ENCODE assay signal across 9 mouse cellular contexts in genomic region chr7:28382981-28383396, GRCm38 (mm10). TPM values are rescaled to one million over a fixed set of nuclear protein-coding genes. Genes with fewer than 3 reads are reported as not detected.
DNase-seq lines count a peak whose midpoint lies in the region; ATAC-seq and TF ChIP-seq lines count a peak whose summit lies in the region.
"Had no signal": no experiment of that assay in that cellular context is flagged by ENCODE, and none has a peak within 500 bp of the region (broad histone marks: within the 10 kb centered on the region; RNA-seq: fewer than 3 reads in every experiment).

No protein-coding gene starts in this region.

- peaks cover 13% of the 10 kb centered on the region for H3K36me3 ChIP-seq in hindbrain, embryonic 12.5 days
- H3K36me3 ChIP-seq in hindbrain, embryonic 16.5 days (ENCODE audit: control insufficient read depth, insufficient read depth, low read length) = peaks cover 6% of the 10 kb centered on the region; the same call in 1 of the 2 replicates
- H3K36me3 ChIP-seq in kidney, embryonic 16.5 days (ENCODE audit: insufficient read depth, low read length) = peaks cover 11% of the 10 kb centered on the region; the same call in 1 of the 2 replicates
- H3K36me3 ChIP-seq in liver, postnatal 0 days (replicated peaks; ENCODE audit: insufficient read depth, low read length) = peaks cover 3% of the 10 kb centered on the region

- peak; percentile 55 for DNase-seq in adrenal gland, postnatal 25 days
- peak; percentile 66 for DNase-seq in heart, adult 8-10 months (ENCODE audit: low spot score)
- peak; percentile 85 for DNase-seq in liver, postnatal 0 days
- DNase-seq in spleen, adult 12 weeks (ENCODE audit: low spot score) = peak; percentile 69
- DNase-seq in cerebellum, adult 9-11 months = no peak

- TF ChIP-seq CTCF in liver, postnatal 0 days (IDR thresholded peaks at IDR 0.05; ENCODE audit: low read depth) = no peak

- 0 out of 2 replicates have a peak overlapping the region, but pooled peaks have one; percentile 80 for H3K27ac ChIP-seq in hindbrain, embryonic 12.5 days
- H3K27ac ChIP-seq in hindbrain, embryonic 16.5 days (ENCODE audit: low read depth, low read length) = no peak overlapping the region
- peak overlapping the region; percentile 100 for H3K27ac ChIP-seq in kidney, embryonic 16.5 days (ENCODE audit: low read length)
- H3K27ac ChIP-seq in liver, postnatal 0 days (ENCODE audit: low read depth) = peak overlapping the region; percentile 100
- H3K27ac ChIP-seq: neural tube, embryonic 12.5 days had no signal

- H3K27me3 ChIP-seq in hindbrain, embryonic 12.5 days = peaks cover 3% of the 10 kb centered on the region; the same call in 1 of the 2 replicates
- H3K27me3 ChIP-seq in hindbrain, embryonic 16.5 days (replicated peaks; ENCODE audit: control insufficient read depth, insufficient read depth, low read length) = no peaks in the 10 kb centered on the region
- H3K27me3 ChIP-seq in kidney, embryonic 16.5 days (ENCODE audit: insufficient read depth, low read length) = no peaks in the 10 kb centered on the region
- no peaks in the 10 kb centered on the region for H3K27me3 ChIP-seq in liver, postnatal 0 days (ENCODE audit: insufficient read depth, low read length)
- H3K27me3 ChIP-seq: neural tube, embryonic 12.5 days had no signal

- no peak overlapping the region for H3K4me3 ChIP-seq in hindbrain, embryonic 12.5 days
- no peak overlapping the region for H3K4me3 ChIP-seq in hindbrain, embryonic 16.5 days (ENCODE audit: low read length)
- no peak overlapping the region for H3K4me3 ChIP-seq in kidney, embryonic 16.5 days (ENCODE audit: low read length)
- peak overlapping the region; percentile 48 for H3K4me3 ChIP-seq in liver, postnatal 0 days (ENCODE audit: low read depth, low read length)
- H3K4me3 ChIP-seq: neural tube, embryonic 12.5 days had no signal

- H3K9ac ChIP-seq in hindbrain, embryonic 12.5 days = no peak overlapping the region
- H3K9ac ChIP-seq in hindbrain, embryonic 16.5 days (ENCODE audit: low read depth, low read length) = no peak overlapping the region
- peak overlapping the region; percentile 62 for H3K9ac ChIP-seq in kidney, embryonic 16.5 days (replicated peaks; ENCODE audit: low read length)
- H3K9ac ChIP-seq in liver, postnatal 0 days (replicated peaks) = peak overlapping the region; percentile 77
- H3K9ac ChIP-seq: neural tube, embryonic 12.5 days had no signal

- no peaks in the 10 kb centered on the region for H3K9me3 ChIP-seq in hindbrain, embryonic 12.5 days (replicated peaks)
- no peaks in the 10 kb centered on the region for H3K9me3 ChIP-seq in hindbrain, embryonic 16.5 days (ENCODE audit: control insufficient read depth, low read length)
- H3K9me3 ChIP-seq in kidney, embryonic 16.5 days (ENCODE audit: low read length) = no peaks in the 10 kb centered on the region
- no peaks in the 10 kb centered on the region for H3K9me3 ChIP-seq in liver, postnatal 0 days (ENCODE audit: low read length)
- H3K9me3 ChIP-seq: neural tube, embryonic 12.5 days had no signal

- no peak overlapping the region for H3K4me2 ChIP-seq in hindbrain, embryonic 12.5 days (replicated peaks)
- H3K4me2 ChIP-seq in hindbrain, embryonic 16.5 days (ENCODE audit: low read length) = no peak overlapping the region
- peak overlapping the region; percentile 73 for H3K4me2 ChIP-seq in kidney, embryonic 16.5 days (replicated peaks; ENCODE audit: low read depth, low read length)
- H3K4me2 ChIP-seq in liver, postnatal 0 days (ENCODE audit: low read depth, low read length) = peak overlapping the region; percentile 80

- ATAC-seq in hindbrain, embryonic 12.5 days (ENCODE audit: low FRiP score) = no peak
- ATAC-seq in hindbrain, embryonic 16.5 days = no peak
- no peak for ATAC-seq in kidney, embryonic 16.5 days (ENCODE audit: low FRiP score, low TSS enrichment)
- ATAC-seq in liver, postnatal 0 days = peak; percentile 65

- TF ChIP-seq EP300 in liver, postnatal 0 days (IDR thresholded peaks at IDR 0.05; ENCODE audit: low read depth) = peak; percentile 86

- 74% methylated on average over 11 of the region's 11 CpGs for WGBS in hindbrain, embryonic 12.5 days
- 72% methylated on average over 11 of the region's 11 CpGs for WGBS in hindbrain, embryonic 16.5 days
- WGBS in kidney, embryonic 16.5 days = 42% methylated on average over 11 of the region's 11 CpGs
- 2% methylated on average over 11 of the region's 11 CpGs for WGBS in liver, postnatal 0 days (ENCODE audit: insufficient replicate concordance)

- H3K4me1 ChIP-seq in hindbrain, embryonic 12.5 days = peaks cover 42% of the 10 kb centered on the region
- H3K4me1 ChIP-seq in hindbrain, embryonic 16.5 days (ENCODE audit: control insufficient read depth, insufficient read depth, low read depth, low read length) = peaks cover 21% of the 10 kb centered on the region
- H3K4me1 ChIP-seq in kidney, embryonic 16.5 days (ENCODE audit: insufficient read depth, low read length) = peaks cover 47% of the 10 kb centered on the region
- H3K4me1 ChIP-seq in liver, postnatal 0 days (ENCODE audit: insufficient read depth) = peaks cover 67% of the 10 kb centered on the region

RNA-seq across cellular contexts. Expression of gene Zfp36, which starts 2.9 kb away (rescaled TPM):
- polyA plus RNA-seq in hindbrain, embryonic 12.5 days (2016; fragmentation: Nextera tagmentation; extraction: Ambion mirVana) = 6.3 and 7.3 TPM in 2 replicates
- 3.9 and 4.0 TPM in 2 replicates for polyA plus RNA-seq in hindbrain, embryonic 16.5 days (2015; fragmentation: Nextera tagmentation; extraction: Ambion mirVana)
- total RNA-seq in adrenal gland, postnatal 25 days (2021) = 14.8 and 16.1 TPM in 2 replicates
- 10 to 100 TPM; 12.2 to 40.6 (median 16.5) TPM for total RNA-seq in heart, adult 8-10 months (2022)
- 16.1 and 18.4 TPM in 2 replicates for polyA plus RNA-seq in kidney, embryonic 16.5 days (2015; fragmentation: Nextera tagmentation; extraction: Ambion mirVana)
- polyA plus RNA-seq in liver, postnatal 0 days (2015; fragmentation: Nextera tagmentation; extraction: Ambion mirVana) = 13.5 and 21.1 TPM in 2 replicates

RNA-seq across cellular contexts. Expression of gene Med29, which starts 9.5 kb away (rescaled TPM):
- 39.6 and 42.2 TPM in 2 replicates for polyA plus RNA-seq in hindbrain, embryonic 12.5 days (2016; fragmentation: Nextera tagmentation; extraction: Ambion mirVana)
- 42.7 and 47.2 TPM in 2 replicates for polyA plus RNA-seq in hindbrain, embryonic 16.5 days (2015; fragmentation: Nextera tagmentation; extraction: Ambion mirVana)
- total RNA-seq in adrenal gland, postnatal 25 days (2021) = 31.3 and 34.4 TPM in 2 replicates
- 10 to 100 TPM; 19.5 to 24.0 (median 22.2) TPM for total RNA-seq in heart, adult 8-10 months (2022)
- polyA plus RNA-seq in kidney, embryonic 16.5 days (2015; fragmentation: Nextera tagmentation; extraction: Ambion mirVana) = 52.9 and 55.9 TPM in 2 replicates
- 18.0 and 18.6 TPM in 2 replicates for polyA plus RNA-seq in liver, postnatal 0 days (2015; fragmentation: Nextera tagmentation; extraction: Ambion mirVana)

RNA-seq across cellular contexts. Expression of gene Paf1, which starts 9.8 kb away (rescaled TPM):
- 83.9 and 85.9 TPM in 2 replicates for polyA plus RNA-seq in hindbrain, embryonic 12.5 days (2016; fragmentation: Nextera tagmentation; extraction: Ambion mirVana)
- polyA plus RNA-seq in hindbrain, embryonic 16.5 days (2015; fragmentation: Nextera tagmentation; extraction: Ambion mirVana) = 89.9 and 102 TPM in 2 replicates
- 80.7 and 92.7 TPM in 2 replicates for total RNA-seq in adrenal gland, postnatal 25 days (2021)
- 10 to 100 TPM; 35.7 to 44.4 (median 39.1) TPM for total RNA-seq in heart, adult 8-10 months (2022)
- 97.4 and 108 TPM in 2 replicates for polyA plus RNA-seq in kidney, embryonic 16.5 days (2015; fragmentation: Nextera tagmentation; extraction: Ambion mirVana)
- polyA plus RNA-seq in liver, postnatal 0 days (2015; fragmentation: Nextera tagmentation; extraction: Ambion mirVana) = 16.9 and 21.1 TPM in 2 replicates

RNA-seq across cellular contexts. Expression of gene Plekhg2, which starts 10.6 kb away (rescaled TPM):
- polyA plus RNA-seq in hindbrain, embryonic 12.5 days (2016; fragmentation: Nextera tagmentation; extraction: Ambion mirVana) = 71.7 and 74.9 TPM in 2 replicates
- 18.8 and 26.7 TPM in 2 replicates for polyA plus RNA-seq in hindbrain, embryonic 16.5 days (2015; fragmentation: Nextera tagmentation; extraction: Ambion mirVana)
- 25.1 and 27.0 TPM in 2 replicates for total RNA-seq in adrenal gland, postnatal 25 days (2021)
- total RNA-seq in heart, adult 8-10 months (2022) = 10 to 100 TPM in 3 of 4 experiments, 1 to 10 TPM in 1; 8.9 to 13.2 (median 11.2) TPM
- 69.1 and 83.3 TPM in 2 replicates for polyA plus RNA-seq in kidney, embryonic 16.5 days (2015; fragmentation: Nextera tagmentation; extraction: Ambion mirVana)
- 2.8 and 3.9 TPM in 2 replicates for polyA plus RNA-seq in liver, postnatal 0 days (2015; fragmentation: Nextera tagmentation; extraction: Ambion mirVana)

RNA-seq across cellular contexts. Expression of gene Rps16, which starts 32.5 kb away (rescaled TPM):
- polyA plus RNA-seq in hindbrain, embryonic 12.5 days (2016; fragmentation: Nextera tagmentation; extraction: Ambion mirVana) = 514 and 573 TPM in 2 replicates
- polyA plus RNA-seq in hindbrain, embryonic 16.5 days (2015; fragmentation: Nextera tagmentation; extraction: Ambion mirVana) = 430 and 440 TPM in 2 replicates
- total RNA-seq in adrenal gland, postnatal 25 days (2021) = 820 and 1,029 TPM in 2 replicates
- 100 to 1,000 TPM; 472 to 574 (median 541) TPM for total RNA-seq in heart, adult 8-10 months (2022)
- 840 and 918 TPM in 2 replicates for polyA plus RNA-seq in kidney, embryonic 16.5 days (2015; fragmentation: Nextera tagmentation; extraction: Ambion mirVana)
- 653 and 673 TPM in 2 replicates for polyA plus RNA-seq in liver, postnatal 0 days (2015; fragmentation: Nextera tagmentation; extraction: Ambion mirVana)

Comparison
In these comparisons a context has a peak if more than half of its experiments do, and no peak if none do; other contexts are left out.
1. H3K4me2 ChIP-seq: peak in kidney, embryonic 16.5 days (single experiment) and liver, postnatal 0 days (single experiment); none in hindbrain, embryonic 12.5 days (single experiment) and hindbrain, embryonic 16.5 days (single experiment).
2. H3K9ac ChIP-seq: peak in kidney, embryonic 16.5 days (single experiment) and liver, postnatal 0 days (single experiment); none in hindbrain, embryonic 12.5 days (single experiment) and hindbrain, embryonic 16.5 days (single experiment).